Mouse (Mus musculus): Measurements from ENCODE around the gene Nup93.

DNA sequence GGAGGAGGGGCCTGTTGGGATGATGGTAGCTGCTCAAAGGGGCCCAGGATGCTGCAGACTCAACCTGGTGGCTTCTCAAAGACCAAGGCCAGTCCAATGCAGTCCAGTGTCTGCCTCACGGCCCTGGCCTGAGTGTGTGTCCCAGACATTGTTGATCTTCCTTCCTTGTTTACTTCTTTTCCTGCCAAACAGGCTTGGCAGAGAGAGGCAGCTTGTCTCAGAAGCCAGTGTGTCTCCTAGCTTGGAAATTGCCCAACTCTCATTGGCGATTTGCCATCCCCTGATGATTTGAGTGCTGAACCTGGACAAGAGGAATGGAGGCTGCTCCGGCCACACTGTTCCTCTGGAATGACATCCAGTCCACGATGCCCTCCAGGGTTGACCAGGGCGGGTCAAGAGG lies 144.2 kb downstream of the Nup93 start:
- TF ChIP-seq POLR2A (IDR thresholded peaks at IDR 0.05; ENCODE audit: borderline replicate concordance, low read depth, low read length) (no peak), CTCF (IDR thresholded peaks at IDR 0.05; ENCODE audit: low read depth, low read length) (no peak)
